Mouse (Mus musculus): Measurements from ENCODE around the gene Pgs1. TPM values are rescaled to one million over a fixed set of nuclear protein-coding genes. Genes with fewer than 3 reads are reported as not detected.

Pgs1 gene
- polyA plus RNA-seq (2014; fragmentation: Nextera tagmentation; extraction: Ambion mirVana): 38.6 and 39.1 TPM in 2 replicates

DNA sequence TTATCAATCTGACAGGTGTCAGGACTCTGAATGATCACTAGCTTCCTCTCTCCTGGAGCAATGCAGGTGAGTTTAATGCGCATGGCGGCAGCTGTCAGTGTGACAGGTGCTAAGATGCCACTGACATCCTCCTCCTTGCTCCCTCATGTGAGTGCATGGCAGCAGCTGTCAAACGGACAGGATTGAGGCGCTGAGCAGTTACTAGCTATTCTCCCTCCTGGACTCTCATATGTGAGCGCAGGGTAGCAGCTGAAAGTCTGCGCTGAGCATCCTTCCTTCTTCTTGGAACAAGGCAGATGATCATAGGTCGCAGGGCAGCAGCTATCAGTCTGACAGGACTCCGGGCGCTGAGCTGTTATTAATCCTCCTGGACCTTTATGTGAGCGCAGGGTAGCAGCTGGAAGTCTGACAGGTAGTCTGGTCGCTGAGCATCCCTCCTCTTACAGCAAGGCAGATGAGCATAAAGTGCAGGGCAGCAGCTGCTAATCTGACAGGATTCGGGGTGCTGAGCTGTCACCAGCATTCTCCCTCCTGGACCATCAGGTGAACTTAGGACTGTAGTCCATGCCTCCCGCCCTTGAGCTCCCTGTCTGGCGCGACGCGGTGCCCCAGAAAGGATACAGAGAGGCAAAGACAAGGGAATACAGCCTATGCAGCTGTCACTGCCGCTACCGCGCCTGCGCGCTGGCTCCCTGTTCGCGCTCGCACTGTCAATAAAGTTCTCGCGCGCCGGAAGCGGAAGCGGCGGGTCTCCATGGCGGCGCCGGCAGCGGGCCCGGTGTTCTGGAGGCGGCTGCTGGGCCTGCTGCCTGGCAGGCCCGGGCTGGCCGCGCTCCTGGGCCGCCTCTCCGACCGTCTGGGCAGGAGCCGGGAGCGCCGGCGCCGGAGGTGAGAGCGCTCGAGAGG lies at the start of gene Pgs1:
Pgs1 (plus strand) TSS at position 167 of the 906 bp plus-strand sequence.
- H3K9ac ChIP-seq (ENCODE audit: low read depth, low read length): peak within 1 kb of the TSS; percentile 92
- WGBS: 8% methylated on average over 48 of the region's 51 CpGs
- peak within 1 kb of the TSS; percentile 84 for H3K4me2 ChIP-seq (replicated peaks; ENCODE audit: low read depth, low read length)
- H3K9me3 ChIP-seq (ENCODE audit: control insufficient read depth, low read length): no peaks in the 10 kb centered on the region
- peak within 1 kb of the TSS; percentile 100 for H3K4me3 ChIP-seq (ENCODE audit: low read depth, low read length)
- no peaks in the 10 kb centered on the region for H3K27me3 ChIP-seq (ENCODE audit: control insufficient read depth, insufficient read depth, low read length)
- DNase-seq (ENCODE audit: low spot score): peak; percentile 97
- peak within 1 kb of the TSS; percentile 4; the same call in 1 of the 2 replicates for H3K27ac ChIP-seq (ENCODE audit: low read depth, low read length)
- H3K4me1 ChIP-seq (replicated peaks; ENCODE audit: control insufficient read depth, insufficient read depth, low read length): peaks cover 9% of the 10 kb centered on the region
- ATAC-seq (ENCODE audit: low FRiP score): peak; percentile 87
- H3K36me3 ChIP-seq (ENCODE audit: control insufficient read depth, insufficient read depth, low read length): no peaks in the 10 kb centered on the region

DNA sequence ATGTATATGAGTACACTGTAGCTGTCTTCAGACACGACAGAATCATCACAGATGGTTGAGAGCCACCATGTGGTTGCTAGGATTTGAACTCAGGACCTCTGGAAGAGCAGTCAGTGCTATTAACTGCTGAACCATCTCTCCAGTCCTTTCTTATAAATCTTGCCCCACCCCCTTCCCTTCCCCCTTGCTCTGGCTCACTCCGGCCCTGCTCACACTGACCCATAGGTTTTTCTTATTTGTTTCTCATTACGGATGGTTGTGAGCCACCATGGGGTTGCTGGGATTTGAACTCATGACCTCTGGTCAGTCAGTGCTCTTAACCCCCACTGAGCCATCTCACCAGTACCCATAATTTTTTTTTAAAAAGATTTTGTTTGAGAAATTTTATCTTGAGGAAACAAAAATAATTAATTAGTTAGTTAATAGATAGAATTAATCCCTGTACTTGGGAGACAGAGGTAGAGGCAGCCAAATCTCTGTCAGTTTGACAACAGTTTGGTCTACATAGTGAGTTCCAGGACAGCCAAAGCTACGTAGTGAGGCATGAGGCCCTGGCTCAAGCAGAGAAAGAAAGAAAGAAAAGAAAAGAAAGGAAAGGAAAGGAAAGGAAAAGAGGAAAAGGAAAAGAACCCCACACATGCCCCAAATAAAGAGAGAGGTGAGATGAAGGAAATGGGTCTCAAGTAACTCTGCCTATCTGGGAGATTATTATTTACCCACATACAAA lies 46.9 kb upstream of the Pgs1 start:
- 19% methylated on average over 4 of the region's 4 CpGs for WGBS
- H3K9ac ChIP-seq (ENCODE audit: low read depth, low read length): no peak overlapping the region

DNA sequence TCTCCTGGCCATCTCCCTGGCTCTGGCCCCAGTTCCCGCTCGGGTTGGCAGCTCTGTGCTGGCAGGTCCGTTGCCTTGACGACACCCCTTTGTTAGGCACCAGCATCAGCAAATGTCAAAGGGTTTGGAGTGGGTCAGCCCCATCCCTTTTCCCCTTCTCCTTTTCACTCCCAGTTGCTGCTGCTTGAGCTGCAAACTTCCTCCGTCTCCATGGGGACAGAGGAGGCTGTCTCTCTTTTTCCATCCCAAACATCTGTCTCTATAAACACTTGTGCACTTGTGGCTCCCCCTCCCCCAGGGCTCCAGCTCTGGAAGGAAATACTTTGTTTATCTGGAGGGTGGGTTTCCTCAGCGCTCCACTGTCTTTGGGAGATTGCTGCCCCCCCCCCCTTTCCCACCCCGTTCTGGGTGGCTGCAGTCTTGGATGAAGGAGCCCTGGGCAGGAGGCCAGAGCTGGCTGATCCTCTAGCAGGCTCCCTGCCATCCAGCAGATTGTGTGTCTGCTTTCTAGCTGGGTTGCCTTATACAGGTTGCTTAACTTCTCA lies 46.3 kb upstream of the Pgs1 start:
- Histone ChIP-seq H3K36me3 (ENCODE audit: control insufficient read depth, insufficient read depth, low read length) (no peaks in the 10 kb centered on the region), H3K4me3 (ENCODE audit: low read depth, low read length) (no peak overlapping the region), H3K9ac (ENCODE audit: low read depth, low read length) (no peak overlapping the region), H3K27me3 (ENCODE audit: control insufficient read depth, insufficient read depth, low read length) (no peaks in the 10 kb centered on the region; the same call in 1 of the 2 replicates), H3K9me3 (ENCODE audit: control insufficient read depth, low read length) (no peaks in the 10 kb centered on the region), H3K27ac (ENCODE audit: low read depth, low read length) (peak overlapping the region; percentile 70), H3K4me1 (replicated peaks; ENCODE audit: control insufficient read depth, insufficient read depth, low read length) (peaks cover 17% of the 10 kb centered on the region), H3K4me2 (replicated peaks; ENCODE audit: low read depth, low read length) (no peak overlapping the region; the same call in 1 of the 2 replicates)
- WGBS: 0% methylated on average over 7 of the region's 7 CpGs
- ATAC-seq (ENCODE audit: low FRiP score) (peak; percentile 93), DNase-seq (ENCODE audit: low spot score) (peak; percentile 85)

More for the DNA sequence above, 46.9 kb upstream of the Pgs1 start:
- H3K4me2 ChIP-seq (replicated peaks; ENCODE audit: low read depth, low read length): no peak overlapping the region
- H3K27me3 ChIP-seq (ENCODE audit: control insufficient read depth, insufficient read depth, low read length): peaks cover 2% of the 10 kb centered on the region
- peak overlapping the region; percentile 70; the same call in 1 of the 2 replicates for H3K27ac ChIP-seq (ENCODE audit: low read depth, low read length)
- ATAC-seq (ENCODE audit: low FRiP score) (0 out of 2 replicates have a peak, but pooled peaks have one; percentile 54), DNase-seq (ENCODE audit: low spot score) (no peak)
- H3K9me3 ChIP-seq (ENCODE audit: control insufficient read depth, low read length): no peaks in the 10 kb centered on the region
- H3K36me3 ChIP-seq (ENCODE audit: control insufficient read depth, insufficient read depth, low read length): no peaks in the 10 kb centered on the region
- H3K4me3 ChIP-seq (ENCODE audit: low read depth, low read length): no peak overlapping the region
- H3K4me1 ChIP-seq (replicated peaks; ENCODE audit: control insufficient read depth, insufficient read depth, low read length): peaks cover 18% of the 10 kb centered on the region

DNA sequence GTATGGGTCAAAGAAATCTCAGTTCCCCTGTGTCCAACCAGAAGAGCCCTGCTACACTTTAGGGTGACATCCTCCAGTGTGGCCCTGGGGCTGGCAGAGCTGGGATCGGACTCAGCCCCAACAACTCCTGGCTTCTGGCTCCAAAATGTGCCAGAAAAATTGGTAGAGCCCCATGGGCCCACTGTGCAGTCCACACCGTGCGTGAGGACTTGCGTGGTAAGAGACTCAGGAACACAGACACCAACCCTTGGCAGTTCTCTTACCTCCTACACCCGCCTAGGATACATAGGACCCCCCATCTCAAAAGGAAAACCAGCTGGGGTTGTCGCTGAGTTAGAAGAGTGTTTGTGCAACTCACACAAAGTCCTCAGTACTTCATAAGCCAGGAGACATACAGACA lies 45.2 kb upstream of the Pgs1 start:
- Histone ChIP-seq H3K9ac (ENCODE audit: low read depth, low read length) (no peak overlapping the region), H3K36me3 (ENCODE audit: control insufficient read depth, insufficient read depth, low read length) (no peaks in the 10 kb centered on the region), H3K27ac (ENCODE audit: low read depth, low read length) (no peak overlapping the region), H3K4me1 (replicated peaks; ENCODE audit: control insufficient read depth, insufficient read depth, low read length) (peaks cover 14% of the 10 kb centered on the region), H3K4me3 (ENCODE audit: low read depth, low read length) (no peak overlapping the region), H3K27me3 (ENCODE audit: control insufficient read depth, insufficient read depth, low read length) (no peaks in the 10 kb centered on the region; the same call in 1 of the 2 replicates), H3K9me3 (ENCODE audit: control insufficient read depth, low read length) (no peaks in the 10 kb centered on the region), H3K4me2 (replicated peaks; ENCODE audit: low read depth, low read length) (no peak overlapping the region)
- DNase-seq (ENCODE audit: low spot score): no peak
- ATAC-seq (ENCODE audit: low FRiP score): no peak
- 93% methylated on average over 6 of the region's 6 CpGs for WGBS

DNA sequence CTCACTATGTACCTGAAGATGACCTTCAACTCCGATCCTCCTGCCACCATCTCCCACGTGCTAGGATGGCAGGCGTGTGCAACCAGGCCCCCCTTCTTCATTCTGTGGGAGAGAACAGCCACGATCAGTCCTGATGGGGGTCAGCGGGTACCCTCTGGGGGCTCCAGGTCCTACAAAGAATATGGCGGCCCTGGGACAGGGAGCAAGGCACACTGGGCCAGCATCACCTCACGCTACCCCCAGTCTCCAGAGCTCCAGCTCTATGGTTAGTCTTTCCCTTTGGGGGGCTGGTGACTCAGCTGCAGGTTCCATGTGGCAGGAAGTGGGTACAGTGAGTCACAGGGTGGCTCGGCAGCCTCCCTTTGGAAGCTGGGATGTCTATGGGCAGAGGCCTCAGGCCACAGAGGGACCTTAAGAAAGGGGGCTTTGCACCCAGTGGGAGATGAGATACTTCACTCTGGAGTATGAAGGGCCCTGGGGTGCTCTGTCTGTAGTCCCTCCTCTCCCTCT lies 44.7 kb upstream of the Pgs1 start:
- H3K9ac ChIP-seq (ENCODE audit: low read depth, low read length): no peak overlapping the region

DNA sequence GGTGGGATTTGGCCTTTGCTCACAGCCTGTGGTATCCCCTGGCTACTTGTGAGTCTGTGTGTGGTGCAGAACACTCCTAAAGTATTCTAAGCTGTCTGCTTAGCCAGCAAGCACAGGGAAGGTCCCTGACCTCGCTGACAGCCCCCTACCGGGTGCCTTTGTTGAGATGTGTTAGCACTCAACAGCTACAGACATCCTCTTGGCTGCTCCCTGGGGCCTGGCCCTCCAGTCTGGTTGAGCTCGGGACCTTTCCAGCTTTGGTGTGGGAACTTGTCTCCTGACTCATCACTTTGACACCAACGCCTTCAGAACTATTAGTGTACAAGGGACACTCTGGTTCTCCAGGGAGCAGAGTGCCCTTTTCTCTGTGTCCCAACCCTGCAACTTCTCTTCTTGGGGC lies 44.2 kb upstream of the Pgs1 start:
- H3K9ac ChIP-seq (ENCODE audit: low read depth, low read length): no peak overlapping the region
- no peak for DNase-seq (ENCODE audit: low spot score)
- WGBS: 5% methylated on average over 4 of the region's 4 CpGs
- no peak overlapping the region for H3K27ac ChIP-seq (ENCODE audit: low read depth, low read length)
- H3K36me3 ChIP-seq (ENCODE audit: control insufficient read depth, insufficient read depth, low read length): no peaks in the 10 kb centered on the region
- no peak overlapping the region for H3K4me3 ChIP-seq (ENCODE audit: low read depth, low read length)
- H3K4me2 ChIP-seq (replicated peaks; ENCODE audit: low read depth, low read length): no peak overlapping the region
- no peaks in the 10 kb centered on the region for H3K9me3 ChIP-seq (ENCODE audit: control insufficient read depth, low read length)
- H3K4me1 ChIP-seq (replicated peaks; ENCODE audit: control insufficient read depth, insufficient read depth, low read length): peaks cover 14% of the 10 kb centered on the region
- no peaks in the 10 kb centered on the region for H3K27me3 ChIP-seq (ENCODE audit: control insufficient read depth, insufficient read depth, low read length)
- ATAC-seq (ENCODE audit: low FRiP score): no peak

More for the DNA sequence above, 44.7 kb upstream of the Pgs1 start:
- H3K4me1 ChIP-seq (replicated peaks; ENCODE audit: control insufficient read depth, insufficient read depth, low read length): peaks cover 14% of the 10 kb centered on the region
- no peaks in the 10 kb centered on the region for H3K9me3 ChIP-seq (ENCODE audit: control insufficient read depth, low read length)
- no peaks in the 10 kb centered on the region for H3K36me3 ChIP-seq (ENCODE audit: control insufficient read depth, insufficient read depth, low read length)
- H3K4me3 ChIP-seq (ENCODE audit: low read depth, low read length): no peak overlapping the region
- no peaks in the 10 kb centered on the region; the same call in 1 of the 2 replicates for H3K27me3 ChIP-seq (ENCODE audit: control insufficient read depth, insufficient read depth, low read length)
- H3K27ac ChIP-seq (ENCODE audit: low read depth, low read length): no peak overlapping the region
- ATAC-seq (ENCODE audit: low FRiP score): no peak
- 82% methylated on average over 8 of the region's 8 CpGs for WGBS
- DNase-seq (ENCODE audit: low spot score): no peak
- H3K4me2 ChIP-seq (replicated peaks; ENCODE audit: low read depth, low read length): no peak overlapping the region

DNA sequence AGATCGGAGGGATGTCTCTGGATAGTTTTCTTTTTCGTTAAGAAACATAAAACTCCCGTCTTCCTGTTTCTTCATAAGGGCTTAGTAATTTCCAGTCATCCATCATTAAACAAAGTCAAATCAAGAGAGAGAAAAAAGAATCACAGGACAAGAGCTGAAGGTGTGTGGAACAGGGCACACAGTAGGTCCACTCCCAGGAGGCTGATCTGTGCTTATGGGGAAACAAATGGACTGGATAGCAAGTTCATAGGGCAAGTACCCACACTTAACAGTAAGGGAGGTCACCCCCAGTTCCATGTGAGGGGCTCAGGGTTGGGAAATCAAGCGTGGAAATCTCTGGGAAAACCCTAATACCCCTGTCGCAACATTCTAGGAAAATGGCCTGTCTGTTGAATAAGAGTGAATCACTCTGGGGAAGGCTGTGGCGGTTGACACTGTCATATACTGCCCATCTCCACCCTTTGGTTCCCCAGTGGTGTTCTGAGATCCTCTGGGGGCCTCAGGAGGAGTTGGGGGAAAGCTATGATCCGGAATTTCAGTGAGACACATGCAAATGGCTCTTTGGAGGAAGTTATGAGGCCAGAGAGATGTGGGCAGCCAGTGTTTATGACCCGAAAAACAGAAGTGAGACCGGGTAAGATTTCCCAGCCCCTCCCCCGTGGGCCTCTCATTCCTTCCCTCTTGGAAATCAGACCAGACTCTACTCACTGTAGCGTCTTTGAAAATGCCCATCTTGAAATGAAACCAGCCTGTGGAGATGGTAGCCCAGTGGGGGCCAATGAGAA lies 39.7 kb upstream of the Pgs1 start:
- Histone ChIP-seq H3K4me3 (ENCODE audit: low read depth, low read length) (no peak overlapping the region), H3K27me3 (ENCODE audit: control insufficient read depth, insufficient read depth, low read length) (peaks cover 6% of the 10 kb centered on the region), H3K9me3 (ENCODE audit: control insufficient read depth, low read length) (no peaks in the 10 kb centered on the region), H3K9ac (ENCODE audit: low read depth, low read length) (no peak overlapping the region), H3K4me2 (replicated peaks; ENCODE audit: low read depth, low read length) (no peak overlapping the region), H3K4me1 (replicated peaks; ENCODE audit: control insufficient read depth, insufficient read depth, low read length) (peaks cover 7% of the 10 kb centered on the region), H3K36me3 (ENCODE audit: control insufficient read depth, insufficient read depth, low read length) (no peaks in the 10 kb centered on the region), H3K27ac (ENCODE audit: low read depth, low read length) (no peak overlapping the region)
- no peak for DNase-seq (ENCODE audit: low spot score)
- ATAC-seq (ENCODE audit: low FRiP score): no peak
- WGBS: 81% methylated on average over 11 of the region's 11 CpGs

DNA sequence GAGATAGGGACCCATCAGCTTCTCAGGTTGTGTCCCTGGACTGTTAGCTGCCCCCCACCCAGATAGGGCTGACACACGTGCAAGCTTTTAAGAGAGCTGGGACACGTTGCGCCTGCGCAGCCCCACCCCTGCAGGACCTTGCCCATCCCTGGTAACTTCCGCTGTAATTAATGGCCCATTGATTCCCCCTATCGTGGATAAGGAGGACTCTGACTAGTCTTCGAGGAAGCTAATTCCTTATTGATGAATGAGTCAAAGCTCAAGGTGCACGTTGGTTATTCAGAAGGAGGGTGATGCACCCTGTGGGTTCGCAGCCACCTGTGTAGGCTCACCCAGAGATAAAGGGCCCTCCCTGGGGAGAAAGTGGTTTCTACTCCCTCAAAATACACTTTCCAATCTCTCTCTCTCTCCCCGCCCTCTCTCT lies 39.1 kb upstream of the Pgs1 start:
- no peaks in the 10 kb centered on the region for H3K36me3 ChIP-seq (ENCODE audit: control insufficient read depth, insufficient read depth, low read length)
- H3K4me1 ChIP-seq (replicated peaks; ENCODE audit: control insufficient read depth, insufficient read depth, low read length): peaks cover 3% of the 10 kb centered on the region
- H3K9me3 ChIP-seq (ENCODE audit: control insufficient read depth, low read length): no peaks in the 10 kb centered on the region
- no peak overlapping the region for H3K4me2 ChIP-seq (replicated peaks; ENCODE audit: low read depth, low read length)
- 79% methylated on average over 10 of the region's 10 CpGs for WGBS
- H3K27ac ChIP-seq (ENCODE audit: low read depth, low read length): no peak overlapping the region
- no peak overlapping the region for H3K4me3 ChIP-seq (ENCODE audit: low read depth, low read length)
- DNase-seq (ENCODE audit: low spot score): no peak
- no peak overlapping the region for H3K9ac ChIP-seq (ENCODE audit: low read depth, low read length)
- H3K27me3 ChIP-seq (ENCODE audit: control insufficient read depth, insufficient read depth, low read length): peaks cover 6% of the 10 kb centered on the region
- ATAC-seq (ENCODE audit: low FRiP score): no peak
